Mouse (Mus musculus) brain, adult 2 months (tissue): ENCODE measurements around the gene Ect2.

ENCODE experiments used
- DNase-seq: peaks from one replicate; pipeline ENCODE4 v3.0.0; 2011; ENCODE audit warnings: low read depth, low spot score

Gene Ect2

DNA sequence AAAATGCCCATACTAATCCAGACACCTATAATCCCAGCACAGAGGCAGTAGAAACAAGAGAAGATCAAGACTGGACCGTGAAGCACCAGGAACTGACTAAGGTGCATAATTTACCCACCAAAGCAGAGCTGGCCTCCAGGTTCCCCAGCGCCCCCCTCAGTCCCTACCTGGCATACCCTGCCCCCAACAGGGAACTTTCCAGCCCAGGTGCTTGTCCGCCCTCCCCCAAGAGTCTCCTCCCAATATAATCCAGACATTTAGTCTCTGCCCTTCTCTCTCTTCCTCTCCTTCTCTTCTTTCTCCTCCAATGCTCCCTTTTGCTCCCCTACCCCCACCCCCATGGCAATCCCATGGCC, 2.9 kb upstream of the Ect2 start:
- no peak for DNase-seq

DNA sequence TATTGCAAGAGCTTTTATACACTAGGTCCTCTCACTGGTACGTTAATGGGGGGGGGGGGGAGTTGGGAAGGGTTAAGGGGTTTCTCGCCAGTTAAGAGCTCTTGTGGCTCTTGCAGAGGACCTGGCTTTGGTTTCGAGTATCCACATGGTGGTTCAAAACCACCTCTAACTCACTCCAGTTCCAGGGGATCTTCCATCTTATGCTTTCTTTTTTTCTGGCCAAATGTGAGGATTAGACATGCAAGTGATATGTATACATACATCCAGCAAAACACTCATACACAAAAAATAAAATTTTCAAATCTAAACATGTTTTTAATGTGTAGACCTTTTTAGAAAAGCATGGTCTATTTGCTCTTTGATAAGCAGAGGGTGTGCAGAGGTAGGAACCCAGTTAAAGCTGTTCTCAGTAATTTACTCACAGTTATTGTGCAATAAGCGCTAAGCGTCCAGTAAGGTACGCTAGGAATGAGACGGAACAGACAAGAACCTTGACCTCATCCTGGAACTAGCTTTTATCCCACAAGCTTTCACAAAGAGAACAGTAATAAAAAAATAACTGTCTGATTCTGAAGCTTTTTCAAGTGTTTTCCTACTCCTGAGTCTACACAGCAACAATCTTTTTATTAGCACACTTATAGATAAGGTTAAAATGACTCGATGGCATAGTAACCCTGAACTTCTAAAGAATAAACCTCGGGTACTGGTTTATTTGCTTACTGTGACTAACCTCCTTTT, 2.3 kb upstream of the Ect2 start:
- DNase-seq = no peak

- DNase-seq = no peak
Observed at GRCm38 (mm10) chr3:27155051-27155855, 1.6 kb upstream of the Ect2 start.

- DNase-seq = no peak
Observed at GRCm38 (mm10) chr3:27154280-27154679, 602 bp upstream of the Ect2 start.

- no peak for DNase-seq
Observed at GRCm38 (mm10) chr3:27153191-27153671, 447 bp downstream of the Ect2 start.

DNA sequence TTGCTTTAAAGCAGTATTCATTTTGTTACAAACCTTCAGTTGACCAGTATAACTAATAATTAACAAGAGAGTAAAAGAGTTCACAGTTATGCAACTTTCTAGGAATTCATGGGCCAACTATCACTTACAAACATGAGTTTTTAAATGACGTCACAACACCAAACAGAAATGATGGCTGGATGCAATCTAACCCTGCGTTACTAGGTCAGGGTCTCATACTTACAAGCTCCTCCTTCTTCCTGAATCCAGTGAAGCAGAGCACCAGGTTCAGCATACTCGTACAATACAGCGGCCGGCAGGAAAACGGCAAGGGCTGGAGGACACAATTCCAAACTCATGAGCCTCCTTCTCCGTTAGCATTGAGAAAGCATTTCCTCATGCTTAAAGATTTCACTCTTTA, 7.9 kb downstream of the Ect2 start:
- DNase-seq = no peak

GRCm38 (mm10) chr3:27143570-27143969, 10.1 kb downstream of the Ect2 start:
- no peak for DNase-seq

DNA sequence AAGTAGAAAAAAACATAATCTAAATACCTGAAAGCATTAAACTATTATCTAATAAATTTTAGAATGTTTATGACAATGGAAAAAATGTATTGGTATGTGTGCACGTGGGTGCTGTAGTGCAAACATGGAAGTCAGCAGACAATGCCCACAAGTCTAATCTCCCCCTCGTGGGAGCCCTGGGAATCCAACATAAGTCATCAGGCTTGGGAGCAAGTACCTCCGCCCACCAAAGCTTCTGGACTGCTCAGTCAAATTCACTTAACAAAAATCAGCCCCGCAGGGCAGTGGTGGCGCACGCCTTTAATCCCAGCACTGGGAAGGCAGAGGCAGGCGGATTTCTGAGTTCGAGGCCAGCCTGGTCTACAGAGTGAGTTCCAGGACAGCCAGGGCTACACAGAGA, 13.6 kb downstream of the Ect2 start:
- no peak for DNase-seq

DNA sequence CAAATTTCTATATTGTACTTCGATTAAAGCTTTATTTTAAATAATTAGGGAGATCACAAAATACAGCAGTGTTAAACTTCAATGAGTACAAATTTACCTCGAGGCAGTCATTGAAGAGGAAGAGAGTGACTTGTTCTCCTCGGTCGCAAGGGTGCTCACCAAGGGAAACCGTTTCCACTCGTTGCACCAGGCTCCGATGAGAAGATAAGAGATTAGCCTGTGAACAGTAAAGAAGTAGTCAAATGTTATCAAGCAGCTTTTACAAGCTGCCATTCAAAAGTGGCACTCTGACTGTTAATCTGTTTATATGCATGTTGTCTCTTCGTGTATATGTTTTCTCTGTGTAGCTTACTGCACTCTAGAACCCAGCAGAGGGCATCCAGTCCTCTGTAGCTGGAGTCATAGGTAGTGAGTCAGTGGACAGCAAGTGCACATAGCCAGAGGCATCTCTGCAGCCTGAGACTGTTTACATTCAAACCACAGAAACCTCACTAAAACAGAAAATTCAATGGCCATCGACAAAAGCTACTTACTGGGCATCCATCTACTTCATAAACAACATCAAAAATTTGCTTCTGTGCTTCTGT, 31.7 kb downstream of the Ect2 start:
- DNase-seq = peak; percentile 2

GRCm38 (mm10) chr3:27120932-27121331, 32.7 kb downstream of the Ect2 start:
- no peak for DNase-seq

- DNase-seq = peak; percentile 7
Observed at GRCm38 (mm10) chr3:27118227-27118626, 35.5 kb downstream of the Ect2 start.

DNA sequence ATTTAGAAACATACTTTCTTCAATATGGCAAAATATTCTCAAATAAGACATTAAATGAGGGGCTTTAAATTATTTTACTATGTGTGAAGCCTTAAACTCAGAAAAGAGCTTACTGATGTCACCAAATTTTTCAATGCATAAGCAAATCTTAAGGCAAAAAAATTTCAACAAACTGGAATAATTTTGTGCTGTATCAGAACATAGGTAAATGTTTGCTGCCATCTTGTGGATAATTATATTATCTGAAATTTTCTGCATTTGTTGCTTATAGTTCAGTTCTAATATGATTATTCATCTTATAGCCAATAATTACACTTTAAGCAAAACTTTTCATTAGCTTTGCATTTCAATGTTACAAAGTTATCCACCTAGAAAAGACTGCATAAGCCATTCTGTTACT, 42.8 kb downstream of the Ect2 start:
- DNase-seq = peak; percentile 42

- no peak for DNase-seq
Observed at GRCm38 (mm10) chr3:27109109-27109508, 44.6 kb downstream of the Ect2 start.

GRCm38 (mm10) chr3:27107142-27107541, 46.5 kb downstream of the Ect2 start:
- peak; percentile 51 for DNase-seq

DNA sequence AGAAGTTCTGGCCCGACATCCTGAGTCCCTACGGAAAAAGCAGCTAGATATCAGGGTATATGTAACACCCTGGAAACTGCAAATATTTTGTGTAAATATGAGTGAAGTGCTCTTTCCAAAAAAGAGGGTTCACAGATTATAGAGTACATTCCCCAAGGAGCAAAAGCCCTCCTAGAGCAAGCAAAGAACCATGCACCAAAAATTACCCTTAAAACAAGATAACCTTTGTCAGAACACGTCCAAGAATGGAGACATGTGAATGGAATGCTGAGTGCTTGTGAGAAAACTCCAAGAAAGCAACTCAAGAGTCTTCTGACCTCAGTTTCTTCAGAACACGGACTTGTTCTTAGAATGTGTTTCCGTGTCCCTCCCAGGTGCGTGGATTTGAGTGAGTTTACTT, 50.7 kb downstream of the Ect2 start:
- no peak for DNase-seq

- DNase-seq = no peak
Observed at GRCm38 (mm10) chr3:27098633-27099032, 55.0 kb downstream of the Ect2 start.

DNA sequence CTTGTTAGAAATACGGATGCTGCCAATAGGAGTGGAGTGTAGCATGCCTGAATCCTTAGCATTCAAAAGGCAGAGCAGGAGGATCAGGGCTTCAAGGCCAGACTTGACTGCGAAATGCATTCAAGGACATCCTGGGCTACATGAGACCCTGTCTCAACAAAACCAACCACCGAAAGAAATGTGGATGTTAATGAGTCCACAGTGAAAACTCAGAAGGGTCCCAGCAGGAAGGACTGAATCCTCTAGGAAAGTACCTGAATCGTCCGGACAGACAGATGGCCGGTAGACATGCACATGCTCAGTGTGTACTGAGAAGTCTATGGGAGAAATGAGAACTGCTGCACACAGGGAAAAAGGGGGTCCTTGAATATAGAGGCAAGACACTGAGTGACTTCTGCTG, 67.5 kb downstream of the Ect2 start:
- DNase-seq = no peak

DNA sequence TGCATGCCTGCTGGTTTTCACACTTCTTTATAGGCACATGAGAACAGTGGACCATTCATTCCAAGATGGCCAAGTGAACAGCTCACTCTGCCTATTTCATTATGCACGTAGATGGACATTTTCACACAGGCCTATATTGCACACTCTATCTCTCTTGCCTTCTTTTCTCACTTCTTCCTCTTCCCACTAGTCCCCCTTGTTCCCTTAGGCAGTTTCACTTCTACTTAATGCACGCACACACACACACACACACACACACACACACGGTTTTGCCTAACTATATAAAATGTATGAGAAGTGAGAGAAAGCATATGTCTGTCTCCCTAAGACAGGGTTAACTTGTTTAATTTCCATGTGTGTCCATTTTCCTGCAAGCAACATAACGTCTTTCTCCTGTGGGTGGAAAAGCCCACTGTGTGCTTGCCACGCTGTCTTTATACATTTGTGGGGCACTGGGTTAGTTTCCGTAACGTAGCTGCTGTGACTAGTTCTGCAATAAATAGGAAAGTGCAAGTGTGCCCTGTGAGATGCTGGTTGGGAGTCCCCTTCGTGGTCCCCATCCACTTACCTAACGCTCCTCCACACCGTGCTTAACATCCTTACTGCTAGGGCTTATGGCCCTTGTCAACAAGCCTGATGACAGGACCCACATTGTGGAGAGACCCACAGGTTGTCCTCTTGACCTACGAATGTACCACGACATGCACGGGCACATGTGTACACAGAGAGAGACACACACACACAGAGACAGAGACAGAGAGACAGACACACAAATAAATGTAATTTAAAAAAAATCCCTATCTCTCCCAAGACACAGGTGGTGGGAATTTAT, 72.2 kb downstream of the Ect2 start:
- DNase-seq = no peak

- no peak for DNase-seq
Observed at GRCm38 (mm10) chr3:27080061-27080770, 73.5 kb downstream of the Ect2 start.

- no peak for DNase-seq
Observed at GRCm38 (mm10) chr3:27073884-27074283, 79.8 kb downstream of the Ect2 start.

GRCm38 (mm10) chr3:27071706-27072105, 82.0 kb downstream of the Ect2 start:
- DNase-seq = no peak
